Mouse (Mus musculus): ENCODE data around the gene 4933416C03Rik. TPM values are rescaled to one million over a fixed set of nuclear protein-coding genes. Genes with fewer than 3 reads are reported as not detected.

Gene 4933416C03Rik
- 0.19 TPM in 1 of 2 replicates, not detected in the other for polyA plus RNA-seq (2015; fragmentation: Nextera tagmentation; extraction: Ambion mirVana)

DNA sequence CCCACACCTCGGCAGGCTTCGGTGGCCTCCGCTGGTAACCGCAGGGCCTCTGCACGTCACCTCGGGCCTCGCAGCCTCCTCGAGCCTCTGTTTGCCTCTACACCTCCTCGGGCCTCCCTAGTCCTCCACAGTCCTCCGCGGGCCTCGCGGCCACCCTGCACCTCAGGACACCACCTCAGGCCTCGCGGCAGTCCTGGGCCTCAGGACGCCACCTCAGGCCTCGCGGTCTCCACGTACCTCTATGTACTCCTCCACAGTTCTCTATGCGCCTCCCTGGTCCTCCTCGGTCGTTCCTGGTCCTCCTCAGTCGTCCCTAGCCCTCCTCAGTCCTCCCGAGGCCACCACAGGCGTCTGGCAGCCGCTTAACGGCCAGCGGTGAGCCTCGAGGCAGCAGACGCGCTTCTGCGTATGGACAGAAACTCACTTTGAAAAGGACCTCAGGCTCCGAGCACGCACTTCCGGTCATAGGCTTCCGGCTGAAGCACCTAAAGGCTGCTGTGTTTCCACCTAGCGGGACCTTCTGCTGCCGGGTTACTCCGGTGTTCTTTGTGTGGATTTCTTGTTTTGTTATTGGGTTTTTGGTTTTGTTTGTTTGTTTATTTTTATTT, at the start of gene 4933416C03Rik:
Gene 4933416C03Rik, minus strand, starts transcription at position 51 of the 608 bp plus-strand sequence.
- Histone ChIP-seq H3K27ac (ENCODE audit: low read length) (no peak within 1 kb of the TSS), H3K9me3 (ENCODE audit: control insufficient read depth, low read length) (peaks cover 2% of the 10 kb centered on the region; the same call in 1 of the 2 replicates), H3K9ac (replicated peaks; ENCODE audit: low read depth, low read length) (no peak within 1 kb of the TSS), H3K4me1 (replicated peaks; ENCODE audit: control insufficient read depth, insufficient read depth, low read length) (no peaks in the 10 kb centered on the region), H3K36me3 (ENCODE audit: control insufficient read depth, insufficient read depth) (no peaks in the 10 kb centered on the region), H3K4me3 (replicated peaks; ENCODE audit: low read length) (no peak within 1 kb of the TSS), H3K27me3 (replicated peaks; ENCODE audit: control insufficient read depth, insufficient read depth, low read length) (no peaks in the 10 kb centered on the region), H3K4me2 (ENCODE audit: low read length) (no peak within 1 kb of the TSS)
- 95% methylated on average over 38 of the region's 39 CpGs for WGBS
- ATAC-seq: no peak

DNA sequence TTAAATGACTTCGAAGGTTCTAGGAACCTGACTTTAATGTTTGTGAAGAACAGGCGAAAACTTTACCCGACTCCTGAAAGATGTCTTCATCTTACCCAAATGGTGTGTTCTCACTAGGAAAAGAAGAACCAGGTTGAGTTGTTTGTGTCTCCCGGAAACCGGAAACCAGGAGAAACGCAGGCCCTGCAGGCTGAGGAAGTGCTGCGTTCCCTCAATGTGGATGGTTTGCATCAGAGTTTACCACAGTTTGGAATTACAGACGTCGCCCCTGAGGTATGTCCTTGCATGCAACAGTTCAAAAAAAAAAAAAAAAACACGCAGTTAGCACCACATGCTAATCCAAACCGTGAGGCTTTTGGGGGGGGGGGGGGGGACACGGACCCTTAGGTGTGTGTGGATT, 48.6 kb upstream of the 4933416C03Rik start:
- Histone ChIP-seq H3K9me3 (ENCODE audit: control insufficient read depth, low read length) (no peaks in the 10 kb centered on the region), H3K4me2 (ENCODE audit: low read length) (no peak overlapping the region), H3K4me1 (replicated peaks; ENCODE audit: control insufficient read depth, insufficient read depth, low read length) (no peaks in the 10 kb centered on the region), H3K4me3 (replicated peaks; ENCODE audit: low read length) (no peak overlapping the region), H3K36me3 (ENCODE audit: control insufficient read depth, insufficient read depth) (no peaks in the 10 kb centered on the region), H3K27ac (ENCODE audit: low read length) (no peak overlapping the region), H3K27me3 (replicated peaks; ENCODE audit: control insufficient read depth, insufficient read depth, low read length) (no peaks in the 10 kb centered on the region), H3K9ac (replicated peaks; ENCODE audit: low read depth, low read length) (no peak overlapping the region)
- ATAC-seq: no peak
- 83% methylated on average over 10 of the region's 12 CpGs for WGBS

DNA sequence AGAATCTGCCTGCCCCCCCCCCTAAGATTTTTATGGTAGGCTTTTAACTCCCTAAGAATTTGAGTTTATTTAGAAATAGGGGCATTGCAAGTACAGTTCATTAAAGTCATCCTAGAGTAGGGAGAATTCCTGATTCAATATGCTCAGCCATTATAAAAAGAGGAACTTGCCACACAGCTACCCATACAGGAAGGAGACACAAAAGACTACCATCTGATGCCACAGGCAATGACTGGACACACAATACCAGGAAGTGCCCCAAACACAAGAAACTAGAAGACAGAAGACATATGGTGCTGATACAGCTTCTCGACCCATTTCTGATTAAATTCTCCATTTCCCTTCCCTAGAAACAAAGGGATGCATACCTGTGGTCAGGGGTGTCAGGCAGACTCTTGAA, 43.0 kb upstream of the 4933416C03Rik start:
- 87% methylated on average over 1 of the region's 1 CpGs for WGBS
- ATAC-seq: no peak
- Histone ChIP-seq H3K9ac (replicated peaks; ENCODE audit: low read depth, low read length) (no peak overlapping the region), H3K27me3 (replicated peaks; ENCODE audit: control insufficient read depth, insufficient read depth, low read length) (no peaks in the 10 kb centered on the region), H3K9me3 (ENCODE audit: control insufficient read depth, low read length) (peaks cover 2% of the 10 kb centered on the region; the same call in 1 of the 2 replicates), H3K4me3 (replicated peaks; ENCODE audit: low read length) (no peak overlapping the region), H3K4me1 (replicated peaks; ENCODE audit: control insufficient read depth, insufficient read depth, low read length) (no peaks in the 10 kb centered on the region), H3K27ac (ENCODE audit: low read length) (no peak overlapping the region), H3K36me3 (ENCODE audit: control insufficient read depth, insufficient read depth) (no peaks in the 10 kb centered on the region), H3K4me2 (ENCODE audit: low read length) (no peak overlapping the region)

DNA sequence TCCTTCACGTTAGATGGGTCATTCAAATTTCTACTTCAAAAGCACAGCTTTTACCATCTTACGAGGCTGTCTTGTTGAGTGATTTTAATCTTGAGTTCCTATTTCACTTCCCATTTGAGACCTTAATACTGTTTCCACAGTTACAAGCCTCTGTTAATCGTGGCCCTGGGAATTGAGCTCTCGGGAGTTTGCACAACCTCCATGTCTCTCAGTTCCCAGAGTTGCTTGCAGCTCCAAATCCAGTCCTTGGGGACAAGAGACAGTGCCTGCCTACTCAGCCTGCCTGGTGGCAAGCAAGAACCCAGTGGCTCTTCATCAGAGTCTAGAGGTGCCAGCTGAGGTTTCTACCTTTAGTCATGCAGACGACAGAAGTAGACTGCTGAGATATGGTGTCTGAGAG, 41.0 kb upstream of the 4933416C03Rik start:
- Histone ChIP-seq H3K27ac (ENCODE audit: low read length) (no peak overlapping the region), H3K9me3 (ENCODE audit: control insufficient read depth, low read length) (peaks cover 2% of the 10 kb centered on the region; the same call in 1 of the 2 replicates), H3K9ac (replicated peaks; ENCODE audit: low read depth, low read length) (no peak overlapping the region), H3K4me1 (replicated peaks; ENCODE audit: control insufficient read depth, insufficient read depth, low read length) (no peaks in the 10 kb centered on the region), H3K4me3 (replicated peaks; ENCODE audit: low read length) (no peak overlapping the region), H3K27me3 (replicated peaks; ENCODE audit: control insufficient read depth, insufficient read depth, low read length) (no peaks in the 10 kb centered on the region), H3K4me2 (ENCODE audit: low read length) (no peak overlapping the region), H3K36me3 (ENCODE audit: control insufficient read depth, insufficient read depth) (no peaks in the 10 kb centered on the region)
- 72% methylated on average over 5 of the region's 5 CpGs for WGBS
- no peak for ATAC-seq

DNA sequence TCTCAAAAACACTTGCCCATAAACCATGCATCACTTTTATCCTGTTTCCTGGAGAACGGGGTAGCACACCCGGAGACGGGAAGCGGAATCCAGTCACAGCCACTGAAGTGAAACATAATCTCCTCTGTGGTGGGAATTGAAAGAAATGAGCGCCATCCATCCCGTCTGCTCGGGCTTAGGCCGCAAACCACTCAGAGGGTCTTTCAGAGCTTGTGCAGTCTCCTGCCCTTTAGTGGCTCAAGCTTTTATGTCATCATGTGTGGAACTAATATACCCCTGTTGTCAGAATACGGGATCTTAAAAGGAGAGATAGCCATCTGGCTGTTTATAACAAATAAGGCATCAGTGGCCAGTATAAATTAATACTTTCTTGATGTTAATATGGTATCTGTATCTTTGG, 32.4 kb upstream of the 4933416C03Rik start:
- H3K4me2 ChIP-seq (ENCODE audit: low read length): no peak overlapping the region
- H3K4me1 ChIP-seq (replicated peaks; ENCODE audit: control insufficient read depth, insufficient read depth, low read length): no peaks in the 10 kb centered on the region
- 0 out of 2 replicates have a peak, but pooled peaks have one; percentile 33 for ATAC-seq
- H3K9ac ChIP-seq (replicated peaks; ENCODE audit: low read depth, low read length): no peak overlapping the region
- no peaks in the 10 kb centered on the region for H3K9me3 ChIP-seq (ENCODE audit: control insufficient read depth, low read length)
- H3K36me3 ChIP-seq (ENCODE audit: control insufficient read depth, insufficient read depth): no peaks in the 10 kb centered on the region
- 24% methylated on average over 9 of the region's 9 CpGs for WGBS
- H3K4me3 ChIP-seq (replicated peaks; ENCODE audit: low read length): no peak overlapping the region
- H3K27ac ChIP-seq (ENCODE audit: low read length): no peak overlapping the region
- no peaks in the 10 kb centered on the region for H3K27me3 ChIP-seq (replicated peaks; ENCODE audit: control insufficient read depth, insufficient read depth, low read length)

DNA sequence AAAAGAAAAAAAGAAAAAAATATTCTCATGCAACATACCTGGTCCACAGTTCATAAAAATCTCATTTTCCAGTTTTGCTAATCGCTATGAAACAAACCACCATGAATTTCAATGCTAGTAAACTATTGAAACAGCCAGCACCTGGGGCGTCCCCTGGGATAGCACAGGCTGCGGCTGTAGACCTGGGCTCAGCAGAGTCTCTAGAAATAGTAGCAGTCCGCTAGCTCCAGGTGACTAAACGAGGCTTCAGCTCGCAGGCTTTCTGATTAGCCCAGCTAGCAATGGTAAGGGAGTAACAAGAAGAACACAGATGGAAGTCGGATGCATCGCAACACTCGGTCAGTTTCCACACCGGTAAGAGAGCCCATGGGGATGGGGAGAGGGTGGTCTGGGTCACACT, 30.0 kb upstream of the 4933416C03Rik start:
- Histone ChIP-seq H3K27me3 (replicated peaks; ENCODE audit: control insufficient read depth, insufficient read depth, low read length) (no peaks in the 10 kb centered on the region), H3K36me3 (ENCODE audit: control insufficient read depth, insufficient read depth) (no peaks in the 10 kb centered on the region), H3K4me1 (replicated peaks; ENCODE audit: control insufficient read depth, insufficient read depth, low read length) (no peaks in the 10 kb centered on the region), H3K9ac (replicated peaks; ENCODE audit: low read depth, low read length) (no peak overlapping the region), H3K9me3 (ENCODE audit: control insufficient read depth, low read length) (no peaks in the 10 kb centered on the region), H3K4me2 (ENCODE audit: low read length) (no peak overlapping the region), H3K4me3 (replicated peaks; ENCODE audit: low read length) (no peak overlapping the region), H3K27ac (ENCODE audit: low read length) (no peak overlapping the region)
- 91% methylated on average over 10 of the region's 10 CpGs for WGBS
- no peak for ATAC-seq

DNA sequence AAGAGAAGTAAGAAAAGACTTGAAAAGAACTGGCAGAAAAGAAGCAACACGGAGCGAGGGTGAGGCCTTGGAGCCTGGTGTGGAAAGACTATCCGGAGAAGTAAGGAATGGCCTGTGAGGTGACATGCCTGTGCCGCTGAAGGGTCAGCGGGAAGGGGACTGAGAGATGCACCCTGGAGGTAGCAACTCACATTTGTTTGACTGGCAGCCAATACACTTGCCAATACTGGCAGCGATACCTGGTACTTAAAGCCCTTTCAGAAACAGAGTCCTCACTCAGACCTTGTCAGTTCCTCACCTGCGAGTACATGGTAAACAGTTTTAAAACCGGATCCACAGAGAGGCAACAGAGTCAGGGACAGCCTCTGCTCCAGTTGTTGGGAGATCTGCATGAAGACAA, 26.5 kb upstream of the 4933416C03Rik start:
- H3K9ac ChIP-seq (replicated peaks; ENCODE audit: low read depth, low read length): no peak overlapping the region
- H3K36me3 ChIP-seq (ENCODE audit: control insufficient read depth, insufficient read depth): no peaks in the 10 kb centered on the region
- H3K27me3 ChIP-seq (replicated peaks; ENCODE audit: control insufficient read depth, insufficient read depth, low read length): no peaks in the 10 kb centered on the region
- no peaks in the 10 kb centered on the region for H3K9me3 ChIP-seq (ENCODE audit: control insufficient read depth, low read length)
- H3K27ac ChIP-seq (ENCODE audit: low read length): no peak overlapping the region
- no peak for ATAC-seq
- H3K4me2 ChIP-seq (ENCODE audit: low read length): no peak overlapping the region
- 94% methylated on average over 8 of the region's 8 CpGs for WGBS
- H3K4me3 ChIP-seq (replicated peaks; ENCODE audit: low read length): no peak overlapping the region
- no peaks in the 10 kb centered on the region for H3K4me1 ChIP-seq (replicated peaks; ENCODE audit: control insufficient read depth, insufficient read depth, low read length)

DNA sequence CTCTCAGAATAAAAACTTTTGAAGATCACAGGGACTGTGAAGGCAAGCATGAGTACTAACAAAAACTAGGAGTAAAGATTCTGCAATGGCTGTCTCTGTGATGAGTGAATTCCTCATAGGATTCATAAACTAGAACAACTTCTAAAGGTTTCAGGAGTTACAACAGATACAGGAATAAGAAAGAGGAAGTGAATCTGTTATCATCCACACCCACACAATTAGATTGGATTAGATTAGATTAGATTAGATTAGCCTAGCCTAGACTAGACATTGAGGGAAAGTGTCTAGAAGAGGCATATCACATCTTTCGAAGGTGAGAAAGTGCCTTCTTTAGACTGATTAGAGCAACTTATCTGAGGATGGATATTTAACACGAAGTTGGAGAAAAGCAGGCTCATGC, 21.5 kb upstream of the 4933416C03Rik start:
- Histone ChIP-seq H3K4me1 (replicated peaks; ENCODE audit: control insufficient read depth, insufficient read depth, low read length) (no peaks in the 10 kb centered on the region), H3K27me3 (replicated peaks; ENCODE audit: control insufficient read depth, insufficient read depth, low read length) (no peaks in the 10 kb centered on the region)
- WGBS: 86% methylated on average over 2 of the region's 2 CpGs

DNA sequence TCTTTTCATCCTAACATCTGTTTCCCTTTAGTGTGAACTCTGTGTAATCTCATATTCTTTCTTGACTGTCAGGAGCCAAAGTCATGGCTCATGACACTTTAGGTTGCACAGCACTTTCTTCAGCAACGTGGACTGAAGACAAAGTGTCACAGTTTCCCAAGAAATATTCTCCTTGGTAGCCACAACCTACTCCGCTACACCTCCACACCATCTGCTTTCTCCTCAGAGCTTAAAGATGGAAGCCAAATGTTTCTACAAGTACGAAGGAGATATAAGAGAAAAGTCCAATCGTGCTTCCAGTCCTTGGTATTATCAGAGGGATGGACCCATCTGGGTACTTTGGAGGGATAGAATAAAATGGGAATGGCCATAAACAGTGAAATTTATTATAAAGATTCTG, 18.5 kb upstream of the 4933416C03Rik start:
- Histone ChIP-seq H3K4me1 (replicated peaks; ENCODE audit: control insufficient read depth, insufficient read depth, low read length) (no peaks in the 10 kb centered on the region), H3K9ac (replicated peaks; ENCODE audit: low read depth, low read length) (no peak overlapping the region), H3K27me3 (replicated peaks; ENCODE audit: control insufficient read depth, insufficient read depth, low read length) (no peaks in the 10 kb centered on the region), H3K4me3 (replicated peaks; ENCODE audit: low read length) (no peak overlapping the region), H3K4me2 (ENCODE audit: low read length) (no peak overlapping the region), H3K27ac (ENCODE audit: low read length) (no peak overlapping the region), H3K36me3 (ENCODE audit: control insufficient read depth, insufficient read depth) (no peaks in the 10 kb centered on the region), H3K9me3 (ENCODE audit: control insufficient read depth, low read length) (no peaks in the 10 kb centered on the region)
- no peak for ATAC-seq
- 88% methylated on average over 4 of the region's 4 CpGs for WGBS

More for the DNA sequence above, 21.5 kb upstream of the 4933416C03Rik start:
- ATAC-seq: no peak
- Histone ChIP-seq H3K27ac (ENCODE audit: low read length) (no peak overlapping the region), H3K9ac (replicated peaks; ENCODE audit: low read depth, low read length) (no peak overlapping the region), H3K9me3 (ENCODE audit: control insufficient read depth, low read length) (no peaks in the 10 kb centered on the region), H3K36me3 (ENCODE audit: control insufficient read depth, insufficient read depth) (no peaks in the 10 kb centered on the region), H3K4me2 (ENCODE audit: low read length) (no peak overlapping the region), H3K4me3 (replicated peaks; ENCODE audit: low read length) (no peak overlapping the region)

DNA sequence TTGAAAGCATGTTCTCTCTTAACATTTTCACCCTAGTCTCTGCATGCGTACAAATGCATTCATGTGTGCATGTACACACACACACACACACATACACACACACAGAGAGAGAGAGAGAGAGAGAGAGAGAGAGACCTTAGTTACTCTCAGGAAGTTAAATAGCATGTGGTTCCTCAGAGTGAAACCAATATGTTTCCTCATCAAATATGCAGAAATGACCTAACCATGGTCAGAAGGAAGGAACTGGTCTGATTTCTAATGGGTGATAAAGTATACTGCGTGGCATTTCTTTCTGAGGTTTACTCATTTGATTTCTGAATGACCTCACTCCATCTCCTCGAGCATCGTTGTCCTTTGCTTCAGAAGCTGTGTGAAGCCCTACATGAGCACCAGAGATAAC, 17.5 kb upstream of the 4933416C03Rik start:
- Histone ChIP-seq H3K9me3 (ENCODE audit: control insufficient read depth, low read length) (no peaks in the 10 kb centered on the region), H3K27me3 (replicated peaks; ENCODE audit: control insufficient read depth, insufficient read depth, low read length) (no peaks in the 10 kb centered on the region), H3K4me3 (replicated peaks; ENCODE audit: low read length) (no peak overlapping the region), H3K27ac (ENCODE audit: low read length) (no peak overlapping the region), H3K4me2 (ENCODE audit: low read length) (no peak overlapping the region), H3K9ac (replicated peaks; ENCODE audit: low read depth, low read length) (no peak overlapping the region), H3K36me3 (ENCODE audit: control insufficient read depth, insufficient read depth) (no peaks in the 10 kb centered on the region), H3K4me1 (replicated peaks; ENCODE audit: control insufficient read depth, insufficient read depth, low read length) (no peaks in the 10 kb centered on the region)
- no peak for ATAC-seq
- 89% methylated on average over 4 of the region's 4 CpGs for WGBS

All from forebrain, embryonic 16.5 days (tissue).